Mouse (Mus musculus): ENCODE results near the gene Rps6ka5. TPM values are rescaled to one million over a fixed set of nuclear protein-coding genes. Genes with fewer than 3 reads are reported as not detected.

Rps6ka5 gene
- polyA plus RNA-seq, 1 experiment from 2014 or later, result 3.9 TPM

GRCm38 (mm10) chr12:100624854-100625447 lies 101.8 kb downstream of the Rps6ka5 start:
- WGBS, result 75% methylated on average over 3 of the region's 3 CpGs
- H3K9me3 ChIP-seq (replicated peaks), result no peaks in the 10 kb centered on the region

GRCm38 (mm10) chr12:100615251-100615650 lies 111.5 kb downstream of the Rps6ka5 start:
- no peak for ATAC-seq (replicated peaks; ENCODE audit: insufficient number of reproducible peaks, insufficient read depth, low FRiP score, low read depth)
- no peak overlapping the region for H3K4me2 ChIP-seq
- WGBS, result 58% methylated on average over 2 of the region's 2 CpGs

More at GRCm38 (mm10) chr12:100624854-100625447, 101.8 kb downstream of the Rps6ka5 start:
- Histone ChIP-seq H3K4me1 (replicated peaks) (no peaks in the 10 kb centered on the region), H3K4me2 (no peak overlapping the region), H3K27me3 (no peaks in the 10 kb centered on the region), H3K4me3 (no peak overlapping the region), H3K9ac (no peak overlapping the region), H3K36me3 (no peaks in the 10 kb centered on the region), H3K27ac (no peak overlapping the region)
- ATAC-seq (replicated peaks; ENCODE audit: insufficient number of reproducible peaks, insufficient read depth, low FRiP score, low read depth), result no peak

GRCm38 (mm10) chr12:100613878-100614277 lies 112.9 kb downstream of the Rps6ka5 start:
- no peak for ATAC-seq (replicated peaks; ENCODE audit: insufficient number of reproducible peaks, insufficient read depth, low FRiP score, low read depth)
- no peak overlapping the region for H3K27ac ChIP-seq
- H3K27me3 ChIP-seq, result no peaks in the 10 kb centered on the region
- no peak overlapping the region for H3K9ac ChIP-seq
- no peaks in the 10 kb centered on the region for H3K36me3 ChIP-seq
- H3K9me3 ChIP-seq (replicated peaks), result no peaks in the 10 kb centered on the region
- 86% methylated on average over 2 of the region's 2 CpGs for WGBS
- H3K4me1 ChIP-seq (replicated peaks), result no peaks in the 10 kb centered on the region
- no peak overlapping the region for H3K4me2 ChIP-seq
- no peak overlapping the region for H3K4me3 ChIP-seq

More at GRCm38 (mm10) chr12:100615251-100615650, 111.5 kb downstream of the Rps6ka5 start:
- H3K4me3 ChIP-seq, result no peak overlapping the region
- H3K9me3 ChIP-seq (replicated peaks), result no peaks in the 10 kb centered on the region
- no peaks in the 10 kb centered on the region for H3K4me1 ChIP-seq (replicated peaks)
- no peak overlapping the region for H3K9ac ChIP-seq
- H3K27ac ChIP-seq, result no peak overlapping the region
- no peaks in the 10 kb centered on the region for H3K36me3 ChIP-seq
- no peaks in the 10 kb centered on the region for H3K27me3 ChIP-seq

GRCm38 (mm10) chr12:100613192-100613700 lies 113.5 kb downstream of the Rps6ka5 start:
- H3K9ac ChIP-seq, result no peak overlapping the region
- no peaks in the 10 kb centered on the region for H3K9me3 ChIP-seq (replicated peaks)
- ATAC-seq (replicated peaks; ENCODE audit: insufficient number of reproducible peaks, insufficient read depth, low FRiP score, low read depth), result no peak
- H3K27ac ChIP-seq, result no peak overlapping the region
- H3K4me2 ChIP-seq, result no peak overlapping the region
- H3K27me3 ChIP-seq, result no peaks in the 10 kb centered on the region
- H3K4me3 ChIP-seq, result no peak overlapping the region
- 34% methylated on average over 5 of the region's 5 CpGs for WGBS
- H3K4me1 ChIP-seq (replicated peaks), result no peaks in the 10 kb centered on the region
- no peaks in the 10 kb centered on the region for H3K36me3 ChIP-seq

- ATAC-seq (replicated peaks; ENCODE audit: insufficient number of reproducible peaks, insufficient read depth, low FRiP score, low read depth), result no peak
Observed at GRCm38 (mm10) chr12:100609766-100610165, 117.0 kb downstream of the Rps6ka5 start.

GRCm38 (mm10) chr12:100609064-100609463 lies 117.7 kb downstream of the Rps6ka5 start:
- Histone ChIP-seq H3K9ac (no peak overlapping the region), H3K4me3 (no peak overlapping the region), H3K9me3 (replicated peaks) (no peaks in the 10 kb centered on the region), H3K4me1 (replicated peaks) (no peaks in the 10 kb centered on the region), H3K27ac (no peak overlapping the region), H3K27me3 (no peaks in the 10 kb centered on the region), H3K36me3 (no peaks in the 10 kb centered on the region), H3K4me2 (no peak overlapping the region)
- no peak for ATAC-seq (replicated peaks; ENCODE audit: insufficient number of reproducible peaks, insufficient read depth, low FRiP score, low read depth)
- WGBS, result 48% methylated on average over 5 of the region's 5 CpGs

More at GRCm38 (mm10) chr12:100609766-100610165, 117.0 kb downstream of the Rps6ka5 start:
- no peaks in the 10 kb centered on the region for H3K9me3 ChIP-seq (replicated peaks)
- H3K4me2 ChIP-seq, result no peak overlapping the region
- no peaks in the 10 kb centered on the region for H3K36me3 ChIP-seq
- no peaks in the 10 kb centered on the region for H3K27me3 ChIP-seq
- WGBS, result 87% methylated on average over 5 of the region's 5 CpGs
- no peak overlapping the region for H3K9ac ChIP-seq
- no peak overlapping the region for H3K4me3 ChIP-seq
- H3K27ac ChIP-seq, result no peak overlapping the region
- H3K4me1 ChIP-seq (replicated peaks), result no peaks in the 10 kb centered on the region

GRCm38 (mm10) chr12:100606733-100607132 lies 120.0 kb downstream of the Rps6ka5 start:
- 91% methylated on average over 1 of the region's 1 CpGs for WGBS
- Histone ChIP-seq H3K27me3 (no peaks in the 10 kb centered on the region), H3K36me3 (no peaks in the 10 kb centered on the region), H3K4me3 (no peak overlapping the region), H3K27ac (no peak overlapping the region), H3K4me1 (replicated peaks) (no peaks in the 10 kb centered on the region), H3K4me2 (no peak overlapping the region), H3K9me3 (replicated peaks) (no peaks in the 10 kb centered on the region), H3K9ac (no peak overlapping the region)
- no peak for ATAC-seq (replicated peaks; ENCODE audit: insufficient number of reproducible peaks, insufficient read depth, low FRiP score, low read depth)

GRCm38 (mm10) chr12:100605596-100605995 lies 121.2 kb downstream of the Rps6ka5 start:
- H3K27me3 ChIP-seq, result no peaks in the 10 kb centered on the region
- no peaks in the 10 kb centered on the region for H3K36me3 ChIP-seq
- no peaks in the 10 kb centered on the region for H3K9me3 ChIP-seq (replicated peaks)
- no peaks in the 10 kb centered on the region for H3K4me1 ChIP-seq (replicated peaks)
- no peak overlapping the region for H3K9ac ChIP-seq
- H3K27ac ChIP-seq, result no peak overlapping the region
- ATAC-seq (replicated peaks; ENCODE audit: insufficient number of reproducible peaks, insufficient read depth, low FRiP score, low read depth), result no peak
- H3K4me3 ChIP-seq, result no peak overlapping the region
- 64% methylated on average over 3 of the region's 3 CpGs for WGBS
- no peak overlapping the region for H3K4me2 ChIP-seq

- H3K4me2 ChIP-seq, result no peak overlapping the region
- no peak overlapping the region for H3K4me3 ChIP-seq
- H3K27ac ChIP-seq, result no peak overlapping the region
- H3K4me1 ChIP-seq (replicated peaks), result no peaks in the 10 kb centered on the region
- WGBS, result 0% methylated on average over 1 of the region's 1 CpGs
- H3K9ac ChIP-seq, result no peak overlapping the region
- no peaks in the 10 kb centered on the region for H3K36me3 ChIP-seq
- H3K9me3 ChIP-seq (replicated peaks), result no peaks in the 10 kb centered on the region
- ATAC-seq (replicated peaks; ENCODE audit: insufficient number of reproducible peaks, insufficient read depth, low FRiP score, low read depth), result no peak
- no peaks in the 10 kb centered on the region for H3K27me3 ChIP-seq
Observed at GRCm38 (mm10) chr12:100604540-100604939, 122.2 kb downstream of the Rps6ka5 start.

GRCm38 (mm10) chr12:100594700-100595099 lies 132.1 kb downstream of the Rps6ka5 start:
- H3K9ac ChIP-seq, result no peak overlapping the region
- H3K4me1 ChIP-seq (replicated peaks), result no peaks in the 10 kb centered on the region
- no peaks in the 10 kb centered on the region for H3K36me3 ChIP-seq
- no peaks in the 10 kb centered on the region for H3K9me3 ChIP-seq (replicated peaks)
- no peak overlapping the region for H3K4me3 ChIP-seq
- no peak for ATAC-seq (replicated peaks; ENCODE audit: insufficient number of reproducible peaks, insufficient read depth, low FRiP score, low read depth)
- no peaks in the 10 kb centered on the region for H3K27me3 ChIP-seq
- no peak overlapping the region for H3K4me2 ChIP-seq
- H3K27ac ChIP-seq, result no peak overlapping the region
- 46% methylated on average over 3 of the region's 3 CpGs for WGBS

- no peaks in the 10 kb centered on the region for H3K4me1 ChIP-seq (replicated peaks)
- no peak overlapping the region for H3K4me2 ChIP-seq
- no peak overlapping the region for H3K9ac ChIP-seq
- no peak overlapping the region for H3K27ac ChIP-seq
- no peaks in the 10 kb centered on the region for H3K36me3 ChIP-seq
- no peaks in the 10 kb centered on the region for H3K9me3 ChIP-seq (replicated peaks)
- 77% methylated on average over 2 of the region's 2 CpGs for WGBS
- H3K27me3 ChIP-seq, result no peaks in the 10 kb centered on the region
- no peak overlapping the region for H3K4me3 ChIP-seq
- ATAC-seq (replicated peaks; ENCODE audit: insufficient number of reproducible peaks, insufficient read depth, low FRiP score, low read depth), result no peak
Observed at GRCm38 (mm10) chr12:100586601-100587000, 140.2 kb downstream of the Rps6ka5 start.

- no peaks in the 10 kb centered on the region for H3K27me3 ChIP-seq
- ATAC-seq (replicated peaks; ENCODE audit: insufficient number of reproducible peaks, insufficient read depth, low FRiP score, low read depth), result no peak
- H3K4me2 ChIP-seq, result no peak overlapping the region
- no peak overlapping the region for H3K9ac ChIP-seq
- WGBS, result 77% methylated on average over 2 of the region's 2 CpGs
- no peaks in the 10 kb centered on the region for H3K4me1 ChIP-seq (replicated peaks)
- no peaks in the 10 kb centered on the region for H3K9me3 ChIP-seq (replicated peaks)
- no peak overlapping the region for H3K4me3 ChIP-seq
- H3K27ac ChIP-seq, result no peak overlapping the region
- H3K36me3 ChIP-seq, result no peaks in the 10 kb centered on the region
Observed at GRCm38 (mm10) chr12:100579221-100579620, 147.6 kb downstream of the Rps6ka5 start.
